Mouse (Mus musculus): ENCODE measurements around the gene Wnt6.

Gene Wnt6

DNA sequence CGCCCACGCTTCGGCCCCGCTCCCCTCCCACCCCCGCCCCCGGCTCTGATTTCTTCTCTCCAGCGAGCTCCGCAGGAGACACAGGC lies at the start of gene Wnt6:
TSS of gene Wnt6 (plus strand) at position 48 of the 86 bp plus-strand sequence.
- DNase-seq (ENCODE audit: low read depth), result no peak

GRCm38 (mm10) chr1:74723748-74724147 lies 47.9 kb upstream of the Wnt6 start:
- no peak for DNase-seq (ENCODE audit: low read depth)

DNA sequence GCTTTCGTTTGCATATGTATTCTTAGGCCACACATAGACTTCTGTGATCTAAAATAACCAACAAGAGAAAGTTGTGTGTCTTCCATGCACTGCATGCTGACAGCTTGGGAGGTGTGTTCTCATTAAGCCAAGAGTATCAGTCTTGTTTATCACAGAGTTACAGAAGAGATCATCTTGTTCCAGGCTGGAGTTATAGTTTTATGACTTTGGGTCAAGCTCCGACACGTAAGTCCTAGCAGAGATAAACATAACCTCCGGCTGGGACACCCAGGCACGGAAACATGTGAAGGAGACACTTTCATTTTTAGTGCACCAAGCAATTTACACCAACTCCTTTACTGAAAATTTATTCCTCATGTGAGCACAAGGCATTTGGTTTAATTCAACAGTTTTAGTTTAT lies 45.6 kb upstream of the Wnt6 start:
- no peak for DNase-seq (ENCODE audit: low read depth)

DNA sequence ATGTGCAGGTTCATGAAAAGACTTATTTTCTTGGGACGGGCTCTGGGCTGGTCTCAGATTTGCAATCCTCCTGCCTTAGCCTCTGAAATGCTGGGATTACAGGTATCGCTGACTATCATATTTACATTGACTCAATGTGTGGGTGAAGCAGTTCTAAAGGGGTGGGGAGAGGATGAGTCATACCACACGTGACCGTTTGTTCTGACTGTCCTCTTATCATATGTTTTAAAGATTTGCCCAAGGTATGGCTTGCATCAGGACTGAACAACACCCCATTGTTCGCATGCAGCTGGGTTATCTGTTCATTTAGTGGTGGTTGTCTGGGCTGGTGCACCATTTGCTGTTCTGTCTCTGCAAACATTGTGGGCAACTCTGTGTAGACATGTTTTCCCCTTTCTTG lies 45.0 kb upstream of the Wnt6 start:
- DNase-seq (ENCODE audit: low read depth), result no peak

GRCm38 (mm10) chr1:74728446-74728845 lies 43.2 kb upstream of the Wnt6 start:
- DNase-seq (ENCODE audit: low read depth), result no peak

GRCm38 (mm10) chr1:74736977-74737376 lies 34.7 kb upstream of the Wnt6 start:
- DNase-seq (ENCODE audit: low read depth), result no peak

- DNase-seq (ENCODE audit: low read depth), result no peak
Observed at GRCm38 (mm10) chr1:74737500-74737899, 34.2 kb upstream of the Wnt6 start.

GRCm38 (mm10) chr1:74740846-74741245 lies 30.8 kb upstream of the Wnt6 start:
- DNase-seq (ENCODE audit: low read depth), result no peak

DNA sequence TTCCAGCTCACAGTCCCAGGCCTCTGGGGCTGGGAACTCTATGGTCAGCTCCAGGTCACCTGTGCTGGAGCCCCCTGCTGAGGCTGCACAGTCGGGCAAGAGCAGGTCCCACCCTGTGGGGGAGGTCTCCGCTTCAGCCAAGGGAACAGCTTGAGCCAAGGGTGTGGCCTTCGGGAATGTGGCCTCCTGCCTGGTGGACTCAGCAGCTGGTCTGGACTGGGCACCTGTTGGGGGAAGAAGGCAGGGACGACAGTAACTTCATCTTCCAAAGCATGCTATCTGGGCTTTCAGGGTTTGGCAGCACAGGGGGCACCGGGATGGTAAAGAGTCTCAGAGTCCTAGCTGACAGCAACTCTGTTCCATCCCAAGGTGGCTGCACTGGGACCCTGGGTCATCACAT lies 24.4 kb upstream of the Wnt6 start:
- DNase-seq (ENCODE audit: low read depth), result no peak

DNA sequence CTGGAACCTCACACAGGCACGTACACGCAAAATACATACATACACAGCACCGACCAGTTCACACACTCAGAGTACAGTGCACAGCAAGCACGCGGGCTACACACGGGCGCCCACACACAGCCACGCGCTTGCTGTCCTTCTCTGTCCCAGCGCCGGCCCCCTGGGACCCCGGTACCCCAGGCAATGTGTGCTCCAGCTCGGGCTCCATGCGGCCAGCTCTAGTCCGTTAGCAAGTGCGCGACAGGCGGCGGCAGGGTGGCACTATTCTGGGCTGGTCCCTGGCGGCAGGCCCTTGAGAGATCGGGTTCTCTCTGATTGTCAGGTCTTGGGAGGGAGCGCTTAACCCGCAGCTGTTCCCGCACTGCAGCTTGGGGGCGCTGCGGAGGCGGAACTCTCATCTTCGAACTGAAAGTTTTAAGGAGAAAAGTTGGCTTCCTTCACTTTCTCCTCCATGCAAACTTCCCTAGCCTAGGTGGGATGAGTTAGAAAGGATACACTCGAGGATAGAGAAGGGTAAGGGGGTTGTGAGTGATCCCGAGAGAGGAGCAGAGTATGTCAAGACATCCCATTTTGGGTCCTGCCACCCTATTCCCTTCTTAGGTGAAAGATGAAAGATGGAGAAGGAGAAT lies 22.9 kb upstream of the Wnt6 start, which contains the start of gene Prkag3:
TSS of gene Prkag3 (minus strand) at position 579 of the 629 bp plus-strand sequence.
- peak; percentile 10 for DNase-seq (ENCODE audit: low read depth)

GRCm38 (mm10) chr1:74749301-74749700 lies 22.4 kb upstream of the Wnt6 start:
- DNase-seq (ENCODE audit: low read depth), result peak; percentile 30

GRCm38 (mm10) chr1:74750683-74751082 lies 21.0 kb upstream of the Wnt6 start:
- DNase-seq (ENCODE audit: low read depth), result no peak

GRCm38 (mm10) chr1:74752150-74752549 lies 19.5 kb upstream of the Wnt6 start:
- no peak for DNase-seq (ENCODE audit: low read depth)

DNA sequence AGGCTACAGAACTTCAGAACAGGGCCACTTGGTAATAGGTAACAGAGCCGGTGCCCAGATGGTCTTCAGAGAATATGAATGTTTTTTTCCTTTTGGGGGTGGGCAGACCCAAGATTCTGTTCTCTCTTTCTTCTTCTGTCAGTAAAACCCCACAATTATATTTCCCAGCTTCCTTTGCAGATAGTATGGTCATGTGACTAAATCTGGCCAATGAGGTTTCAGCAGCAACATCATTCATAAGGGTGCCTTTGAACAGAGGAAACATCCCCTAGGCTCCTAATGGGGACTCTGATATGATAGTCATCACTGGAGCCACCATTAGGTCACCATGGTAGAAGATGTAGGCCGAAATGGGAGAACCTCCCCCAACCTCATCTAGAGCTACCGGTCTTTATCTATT lies 18.9 kb upstream of the Wnt6 start:
- no peak for DNase-seq (ENCODE audit: low read depth)

DNA sequence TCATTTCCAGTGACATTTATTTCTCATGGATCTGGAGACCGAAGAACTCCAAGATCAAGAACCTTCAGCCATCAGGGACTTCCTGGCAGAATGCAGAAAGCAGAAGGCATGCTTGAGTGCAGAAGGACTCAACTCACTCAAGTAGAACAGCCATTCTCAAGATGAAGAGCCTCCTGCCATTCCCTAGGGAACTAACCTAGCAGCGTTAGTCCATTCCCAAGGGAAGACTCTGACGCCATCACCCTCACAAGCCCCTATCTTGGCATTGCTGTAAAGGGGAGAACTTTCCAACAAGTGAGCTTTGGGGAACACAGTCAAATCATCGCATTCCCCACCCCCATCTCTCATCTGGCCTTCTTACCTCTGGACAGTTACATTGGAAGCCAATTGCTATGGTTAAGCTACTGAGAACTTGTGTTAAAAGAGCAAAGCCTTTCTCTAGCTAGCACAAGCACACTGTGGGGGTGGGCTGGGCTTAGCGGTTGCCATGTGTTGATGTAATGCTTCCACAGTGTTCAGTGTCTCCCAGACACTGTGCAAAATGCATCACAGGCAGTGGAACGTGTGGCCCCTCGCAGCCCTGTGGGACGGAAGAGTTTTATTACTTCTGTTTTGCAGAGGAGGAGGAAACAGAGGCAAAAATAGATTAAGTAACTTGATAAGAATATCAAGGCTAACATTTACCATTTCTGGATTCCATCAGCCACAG lies 18.3 kb upstream of the Wnt6 start:
- no peak for DNase-seq (ENCODE audit: low read depth)

DNA sequence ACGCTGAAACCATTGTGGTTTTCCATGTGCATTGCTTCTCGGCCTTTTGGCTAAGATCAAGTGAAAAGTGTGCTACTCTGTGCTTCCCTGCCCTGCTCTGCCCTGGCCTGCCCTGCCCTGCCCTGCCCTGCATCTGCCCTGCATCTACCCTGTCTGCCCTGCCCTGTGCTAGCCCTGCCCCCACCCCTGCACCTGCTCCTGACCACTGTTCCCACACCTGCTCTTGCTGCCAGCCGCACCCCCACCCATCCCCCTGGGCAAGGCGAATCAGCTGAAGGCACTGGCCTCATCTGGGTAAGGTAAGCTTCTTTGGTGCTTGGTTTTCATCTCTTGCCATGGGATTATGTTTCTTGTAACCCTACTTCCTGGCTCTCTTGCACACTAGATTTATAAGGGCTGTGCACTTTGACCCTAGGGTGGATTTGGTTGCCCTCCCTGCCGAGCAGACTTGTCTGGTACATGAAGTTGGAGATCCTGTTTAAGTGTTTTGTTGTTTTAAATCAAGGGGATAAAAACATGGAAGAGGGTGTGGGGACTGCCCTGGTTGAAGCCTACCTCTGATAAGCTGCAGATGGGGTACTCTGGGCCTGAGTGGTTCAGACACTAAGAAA lies 17.4 kb upstream of the Wnt6 start:
- DNase-seq (ENCODE audit: low read depth), result no peak

DNA sequence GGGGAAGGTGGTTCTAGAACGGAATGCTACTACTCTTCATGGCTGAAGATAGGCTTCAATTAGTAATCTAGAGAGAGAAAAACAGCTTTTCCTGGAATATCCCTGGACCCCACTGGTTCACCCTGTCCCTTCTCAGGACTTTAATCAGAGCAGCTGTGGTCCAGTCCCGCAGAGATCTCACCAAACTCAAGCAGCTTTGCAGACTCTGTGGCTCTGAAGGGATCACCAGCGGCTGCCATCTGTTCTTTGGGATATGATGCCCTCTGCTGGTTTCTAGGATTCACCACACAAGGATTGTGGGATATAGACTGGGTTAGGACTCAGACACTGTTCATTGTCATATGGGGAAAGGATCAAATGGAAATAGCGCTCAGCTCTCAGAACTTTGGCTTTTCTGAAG lies 11.9 kb upstream of the Wnt6 start:
- peak; percentile 14 for DNase-seq (ENCODE audit: low read depth)

DNA sequence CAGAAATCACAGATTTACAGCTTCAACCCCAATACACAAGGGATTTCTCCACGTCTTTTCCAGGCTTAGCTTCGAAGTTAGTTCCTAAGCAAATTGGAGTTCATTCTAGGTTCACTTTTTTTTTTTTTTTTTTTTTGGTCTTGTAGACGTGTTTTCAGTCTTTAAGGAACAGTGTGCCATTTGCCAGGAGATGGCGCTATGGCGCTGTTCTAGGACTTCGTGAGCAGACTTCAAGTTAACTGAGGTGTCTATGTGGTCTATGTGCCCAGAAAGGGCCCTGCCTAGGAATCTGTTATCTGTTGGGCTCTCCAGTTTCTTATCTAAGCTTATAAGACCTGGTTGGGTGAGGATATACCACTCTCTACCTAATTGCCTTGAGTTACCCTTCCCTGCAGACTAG lies 8.6 kb upstream of the Wnt6 start:
- peak; percentile 60 for DNase-seq (ENCODE audit: low read depth)

DNA sequence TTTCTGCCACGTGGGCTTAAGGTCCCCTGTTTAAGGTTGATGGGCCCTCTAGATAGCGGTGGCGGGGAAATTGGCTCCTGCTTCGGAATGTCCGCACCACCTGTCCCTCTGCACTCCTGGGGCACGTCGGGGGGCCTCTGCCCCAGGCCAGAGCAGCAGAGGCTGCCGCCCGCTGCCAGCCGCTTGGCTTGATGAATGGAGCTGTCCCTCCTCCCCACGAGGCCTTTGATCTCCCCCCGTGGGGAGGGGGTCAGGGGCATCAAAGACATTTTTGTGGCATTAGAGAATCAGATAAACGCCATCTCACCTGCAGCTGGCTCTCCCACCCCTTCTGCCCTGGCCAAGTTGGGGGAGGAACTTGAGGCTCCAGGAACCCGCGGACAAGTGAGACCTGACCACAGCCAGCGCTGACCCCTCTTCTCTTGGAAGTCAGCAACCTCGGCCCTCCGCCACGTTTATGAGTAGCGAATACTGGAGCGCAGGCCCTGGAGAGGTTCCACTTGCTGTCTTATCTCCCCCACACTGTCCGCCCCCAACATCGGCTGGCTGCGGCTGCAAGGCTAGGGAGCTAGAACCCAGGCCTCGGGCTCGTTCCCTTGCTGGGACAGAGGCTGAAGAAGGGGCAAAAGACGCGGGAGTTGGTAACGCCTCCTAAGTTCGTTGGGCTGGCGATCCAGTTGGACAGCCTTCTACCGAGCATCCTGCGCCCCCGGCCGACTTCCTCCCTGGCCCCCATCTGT lies 795 bp upstream of the Wnt6 start:
- DNase-seq (ENCODE audit: low read depth), result no peak

- no peak for DNase-seq (ENCODE audit: low read depth)
Observed at GRCm38 (mm10) chr1:74771467-74771844, 236 bp upstream of the Wnt6 start.

GRCm38 (mm10) chr1:74771931-74772620 lies 384 bp downstream of the Wnt6 start:
- no peak for DNase-seq (ENCODE audit: low read depth)

DNA sequence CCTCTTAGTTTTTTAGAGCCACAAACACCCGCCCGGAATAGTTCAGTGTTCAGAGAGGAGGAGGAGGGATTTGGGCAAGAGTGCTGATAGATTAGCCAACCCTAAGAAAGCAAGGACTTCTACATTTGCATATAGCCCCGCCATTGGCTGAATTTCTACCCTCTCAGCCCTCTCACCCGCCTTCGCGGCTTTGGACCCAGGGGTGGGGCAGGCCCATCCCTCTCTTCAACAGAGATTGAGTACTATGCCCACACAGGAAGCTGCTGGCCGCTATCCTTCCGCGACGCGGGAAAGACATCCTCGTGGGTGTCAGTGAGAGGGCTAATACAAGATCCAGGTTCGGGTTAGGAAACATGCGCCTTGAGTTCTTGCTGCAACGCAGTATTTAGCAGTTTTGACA lies 1.4 kb downstream of the Wnt6 start:
- peak; percentile 53 for DNase-seq (ENCODE audit: low read depth)

DNA sequence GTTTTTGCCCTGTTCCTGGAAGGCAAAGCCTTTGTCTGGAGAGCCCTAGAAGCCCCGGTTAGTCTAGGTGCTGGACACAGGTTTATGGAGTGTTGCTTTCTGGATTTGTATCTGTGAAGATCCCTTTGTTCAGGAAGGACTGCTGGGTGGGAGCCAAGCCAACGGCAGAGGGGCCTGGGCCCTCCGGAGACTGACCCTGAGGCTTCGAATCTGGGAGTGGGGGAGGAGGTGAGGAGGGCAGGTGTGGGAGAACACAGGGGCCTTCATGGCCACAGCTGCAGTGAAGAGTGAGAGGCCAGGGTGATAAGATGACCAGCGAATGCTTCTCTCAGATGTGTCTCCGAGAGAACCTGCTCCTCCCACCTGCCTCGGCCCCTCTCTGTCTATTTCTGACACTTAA lies 2.4 kb downstream of the Wnt6 start:
- DNase-seq (ENCODE audit: low read depth), result no peak

Data from fibroblast of lung, adult 2 months (primary cell).